Mouse (Mus musculus) gastrocnemius, adult 18-20 months (tissue): ENCODE measurements around the gene Gpr143. TPM values are rescaled to one million over a fixed set of nuclear protein-coding genes. Genes with fewer than 3 reads are reported as not detected.
"Not testable (repeated sequence)": the region's sequence is repeated elsewhere in the genome, so short reads cannot be mapped to it uniquely, and the experiment has no call there.

ENCODE experiments used
- DNase-seq: peaks from one replicate; pipeline ENCODE4 v3.0.0; 2021; ENCODE audit warnings: low spot score
- long read RNA-seq, 2 experiments: library from polyadenylated mRNA; stranded (forward); transcript quantifications; one replicate each; pipeline ENCODE4 v2.0.0; 2021
- total RNA-seq, 2 experiments: library from RNA; stranded (reverse); gene quantifications; 2 replicates each; pipeline ENCODE4 v1.2.3; 2021

Gene Gpr143
- not detected for total RNA-seq
- long read RNA-seq, experiment 1 = 0 reads
- long read RNA-seq, experiment 2 = 0 reads

DNA sequence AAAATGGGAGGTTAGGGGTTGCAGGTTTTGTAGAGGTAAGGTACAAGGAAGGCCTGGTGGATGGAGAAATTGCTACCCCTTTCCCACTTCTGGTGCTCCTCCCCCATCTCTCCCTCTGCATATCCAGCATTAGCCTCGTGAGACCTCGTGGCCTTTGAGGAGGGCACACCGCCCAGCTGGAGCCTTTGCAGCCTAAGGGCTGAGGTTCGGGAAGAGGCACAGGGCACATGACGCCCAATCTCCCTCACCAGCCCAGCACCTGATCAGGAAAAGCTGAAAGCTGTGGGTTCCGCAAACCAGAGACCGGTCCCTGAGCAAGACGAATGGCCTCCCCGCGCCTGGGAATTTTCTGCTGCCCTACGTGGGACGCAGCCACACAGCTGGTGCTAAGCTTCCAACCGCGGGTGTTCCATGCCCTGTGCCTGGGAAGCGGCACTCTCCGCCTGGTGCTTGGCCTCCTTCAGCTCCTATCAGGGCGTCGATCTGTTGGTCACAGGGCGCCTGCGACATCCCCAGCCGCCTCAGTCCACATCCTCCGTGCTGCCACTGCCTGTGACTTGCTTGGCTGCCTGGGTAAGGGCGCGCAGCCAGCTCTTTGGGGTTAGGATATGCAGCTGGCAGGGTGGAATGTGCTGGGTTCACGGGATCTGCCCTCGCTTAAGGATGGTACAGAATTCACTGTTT, at the start of gene Gpr143:
Gene Gpr143, plus strand, starts transcription at position 202 of the 684 bp plus-strand sequence.
- no peak for DNase-seq

DNA sequence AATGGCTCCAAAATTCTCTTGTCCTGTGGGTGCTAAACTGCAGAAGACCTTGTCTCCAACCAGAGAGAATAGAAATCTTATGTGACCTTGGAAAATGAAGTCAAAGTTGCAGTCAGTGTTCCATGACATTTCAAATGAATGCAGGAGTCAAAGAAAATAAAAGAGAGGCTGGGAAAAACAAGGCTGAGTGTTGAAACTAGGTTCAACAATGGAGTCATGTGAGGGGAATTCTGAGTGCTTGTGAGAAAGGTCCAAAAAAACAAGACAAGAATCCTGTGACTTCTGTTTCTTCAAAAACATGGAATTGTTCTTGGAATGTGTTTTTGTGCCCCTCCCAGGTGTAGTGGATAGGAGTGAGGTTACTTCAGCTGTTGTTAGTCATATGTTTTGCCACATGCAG, 46.4 kb upstream of the Gpr143 start:
- no peak for DNase-seq

DNA sequence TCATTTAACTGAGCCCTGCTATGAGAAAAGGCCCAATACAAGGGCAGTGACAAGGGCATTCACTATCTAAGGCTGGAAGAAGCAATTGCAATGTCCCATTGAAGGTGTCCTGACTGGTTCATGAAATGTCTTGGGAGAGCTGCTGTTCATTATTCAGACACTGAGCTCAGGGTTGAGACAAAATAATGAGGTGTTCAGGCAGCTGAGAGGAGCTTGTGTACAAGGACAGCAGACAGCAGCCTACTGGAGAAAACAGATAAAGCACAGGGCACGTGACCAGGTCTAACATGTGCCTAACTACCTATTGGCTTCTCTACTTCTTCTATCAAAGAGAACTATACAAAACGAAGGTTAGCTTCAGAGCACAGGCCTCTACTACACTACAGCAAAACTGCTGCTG, 43.5 kb upstream of the Gpr143 start:
- DNase-seq = no peak

DNA sequence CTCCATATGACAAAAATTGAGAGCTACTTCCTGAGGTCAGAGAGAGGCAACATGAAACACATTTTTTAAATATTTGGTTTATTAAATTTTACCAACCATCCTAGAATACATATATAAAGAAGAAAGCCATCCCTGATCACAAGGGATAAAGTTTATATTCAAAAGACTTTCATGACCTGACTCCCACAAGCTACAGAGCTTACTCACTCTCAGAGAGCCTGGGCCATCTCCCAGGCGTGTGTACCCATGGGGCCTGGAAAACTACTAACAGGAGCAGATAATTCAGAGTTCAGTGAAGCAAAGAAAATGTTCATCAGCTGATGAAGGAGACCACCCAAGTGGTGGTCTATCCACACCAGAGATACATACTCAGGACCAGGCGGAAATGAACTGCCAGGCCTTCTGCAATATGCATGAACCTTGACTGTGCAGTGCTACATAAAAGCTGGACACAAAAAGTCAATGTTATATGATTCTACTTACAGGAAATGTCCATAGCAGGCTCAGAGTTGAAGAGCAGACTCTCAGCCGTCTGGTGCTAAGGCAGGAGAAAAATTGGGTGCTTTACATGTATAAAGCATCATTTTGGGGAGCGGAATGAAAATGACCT, 42.9 kb upstream of the Gpr143 start:
- no peak for DNase-seq

DNA sequence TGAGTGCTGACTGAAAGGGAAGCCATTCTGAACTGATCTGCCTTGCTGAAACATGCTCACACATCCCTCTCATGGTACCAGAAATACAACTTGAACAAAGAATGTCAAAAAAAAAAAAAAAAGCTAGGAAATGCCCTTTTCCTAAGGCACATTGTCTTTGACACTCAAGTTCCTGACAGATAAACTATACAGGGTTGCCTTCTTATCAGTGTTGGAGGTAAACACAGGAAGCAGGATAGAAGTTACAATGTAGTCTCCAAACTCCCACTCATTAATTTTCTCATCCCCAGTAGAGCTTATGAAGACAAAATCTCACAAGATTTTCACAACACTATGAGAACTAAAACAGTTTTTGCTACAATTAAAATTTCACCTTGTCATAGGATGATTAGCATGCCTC, 38.1 kb upstream of the Gpr143 start:
- DNase-seq = no peak

DNA sequence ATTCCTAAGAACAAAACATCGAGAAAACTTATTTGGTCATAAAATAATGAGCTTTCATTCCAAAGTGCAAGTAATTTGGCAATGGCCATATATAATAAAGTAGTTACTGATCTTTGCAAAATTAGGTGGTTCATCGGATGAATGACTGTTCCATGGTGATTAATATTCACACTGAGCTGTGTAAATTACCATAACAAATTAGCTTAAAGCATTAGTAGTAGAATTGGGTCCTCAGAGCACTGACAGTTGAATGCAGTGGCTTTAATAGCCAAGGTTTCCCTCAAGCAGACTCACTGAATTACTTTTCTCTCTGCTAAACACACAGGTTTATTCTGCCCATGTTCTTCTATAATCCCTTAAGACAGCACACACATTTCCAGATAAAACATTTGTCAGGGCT, 35.8 kb upstream of the Gpr143 start:
- no peak for DNase-seq

DNA sequence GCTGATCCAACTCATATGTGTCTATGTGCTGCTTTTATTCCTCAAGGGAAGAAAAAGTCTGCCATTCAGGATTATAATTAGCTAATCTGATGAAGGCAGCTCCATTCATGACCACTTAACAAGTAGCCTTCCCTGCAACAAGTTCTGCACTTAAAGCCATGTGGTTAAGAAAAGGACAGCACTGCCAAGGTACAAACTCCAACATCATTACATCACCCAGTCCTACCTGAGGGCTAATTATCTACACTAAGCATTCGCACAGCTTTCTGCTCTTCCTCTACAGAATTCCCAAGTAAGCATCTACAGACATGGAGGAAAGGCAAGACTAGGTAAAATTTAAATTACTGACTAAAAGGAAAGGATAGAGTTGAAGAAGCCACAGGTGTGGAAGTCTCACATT, 25.9 kb upstream of the Gpr143 start:
- no peak for DNase-seq

DNA sequence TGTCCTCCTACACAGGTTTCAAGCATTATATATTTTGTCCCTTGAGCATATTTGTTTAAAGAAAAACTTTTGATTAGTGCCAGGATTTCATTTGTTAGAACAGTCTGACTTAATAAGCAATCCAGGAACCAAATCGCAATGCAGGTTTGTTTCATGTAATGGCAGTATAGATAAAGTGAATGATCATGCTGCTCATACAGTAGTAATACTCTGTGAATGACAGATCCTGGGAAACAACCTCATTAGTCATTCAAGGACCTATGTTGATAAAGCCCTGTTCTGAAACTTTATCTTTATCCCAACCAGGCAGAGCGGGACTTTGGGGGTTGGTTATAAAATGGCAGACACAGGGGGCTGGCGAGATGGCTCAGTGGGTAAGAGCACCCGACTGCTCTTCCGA, 25.4 kb upstream of the Gpr143 start:
- no peak for DNase-seq

DNA sequence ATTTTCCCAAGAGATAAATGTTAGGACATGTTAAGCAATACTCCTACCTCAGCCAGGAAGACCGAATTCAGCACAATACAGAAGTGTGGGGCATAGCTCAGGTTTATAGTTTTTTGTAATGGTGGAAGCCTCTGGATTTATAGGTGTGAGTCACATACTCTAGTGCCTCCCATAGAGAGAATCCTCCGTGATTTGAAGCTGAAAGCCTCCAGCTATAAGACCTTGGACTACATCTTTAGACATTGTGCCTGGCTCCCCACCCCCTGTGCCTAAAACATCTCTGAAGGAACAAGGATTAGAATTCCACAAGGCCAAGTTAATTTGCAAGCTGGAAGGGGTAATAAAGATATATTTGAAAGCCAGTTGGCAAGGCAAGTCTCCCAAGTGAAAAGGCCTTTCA, 19.3 kb upstream of the Gpr143 start:
- no peak for DNase-seq

DNA sequence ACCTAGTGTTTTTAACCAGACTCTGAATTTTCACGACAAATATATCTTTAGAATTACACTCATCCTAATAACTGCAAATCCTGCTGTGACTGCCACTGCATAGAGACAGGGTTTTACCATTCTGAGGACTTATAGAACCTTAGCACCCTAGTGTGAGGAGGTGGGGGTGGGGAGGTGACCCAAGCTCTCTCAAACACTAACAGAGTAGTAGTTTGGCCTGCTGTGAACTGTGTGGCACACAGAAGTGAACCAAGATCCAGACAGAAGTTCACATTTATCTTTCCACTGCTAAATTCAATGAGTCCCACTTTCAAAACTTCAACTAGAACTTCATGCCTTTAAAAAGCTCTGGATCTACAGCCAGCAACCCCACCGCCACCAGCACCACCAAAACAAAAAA, 18.9 kb upstream of the Gpr143 start:
- no peak for DNase-seq

DNA sequence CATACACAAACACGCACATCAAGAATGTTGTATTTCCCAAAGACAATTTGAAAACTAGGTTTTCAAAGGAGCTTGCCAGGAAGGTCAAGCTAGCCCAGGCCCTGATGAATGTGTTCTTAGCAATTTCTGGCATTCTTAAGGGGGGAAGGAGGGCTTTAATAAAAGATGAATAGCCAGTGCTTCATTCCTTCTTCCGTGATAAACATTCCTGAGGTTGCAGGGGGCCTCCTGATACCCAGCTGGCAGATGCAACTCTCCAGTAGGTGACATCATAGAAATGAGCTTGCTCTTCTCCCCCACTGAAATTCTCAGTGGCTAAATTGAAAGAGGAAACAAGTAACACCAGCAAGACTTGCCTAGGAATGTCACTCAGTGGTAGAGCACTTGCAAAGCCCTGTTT, 17.6 kb upstream of the Gpr143 start:
- no peak for DNase-seq

DNA sequence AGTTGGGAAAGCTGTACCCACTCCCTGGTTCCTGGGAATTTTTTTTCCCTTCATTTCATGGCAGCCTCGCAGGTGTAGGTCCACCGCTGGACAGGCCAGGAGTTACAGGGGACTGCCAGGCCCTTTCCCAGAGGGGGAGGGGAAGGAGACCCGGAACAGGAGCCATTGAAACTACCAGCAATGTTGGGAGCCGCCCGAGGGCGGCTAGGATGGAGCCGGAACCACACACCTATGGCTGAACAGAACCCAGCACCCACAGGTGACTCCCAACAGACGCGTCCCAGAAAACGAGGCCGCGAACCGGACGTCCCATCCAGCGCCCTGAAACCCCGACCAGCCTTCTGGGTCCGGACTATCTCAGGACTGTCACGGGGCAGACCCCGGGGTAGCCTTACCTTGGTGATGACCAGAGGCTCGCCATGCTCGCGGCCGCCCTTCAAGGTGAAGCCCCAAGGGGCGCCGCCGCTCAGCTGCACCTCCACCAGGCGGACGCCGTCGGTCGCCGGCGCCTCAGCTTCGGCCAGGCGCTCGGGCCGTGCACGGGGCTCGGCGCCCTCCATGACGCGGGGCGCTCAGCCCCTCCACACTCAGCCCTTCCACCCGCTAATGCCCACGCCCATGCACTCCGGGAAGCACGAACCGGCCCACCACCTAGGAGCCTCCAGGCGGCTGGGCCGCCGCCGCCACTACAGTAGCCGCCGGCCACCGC, 12.7 kb upstream of the Gpr143 start, which contains the start of gene Shroom2:
Gene Shroom2, minus strand, starts transcription at position 575 of the 709 bp plus-strand sequence.
- DNase-seq = peak; percentile 0

DNA sequence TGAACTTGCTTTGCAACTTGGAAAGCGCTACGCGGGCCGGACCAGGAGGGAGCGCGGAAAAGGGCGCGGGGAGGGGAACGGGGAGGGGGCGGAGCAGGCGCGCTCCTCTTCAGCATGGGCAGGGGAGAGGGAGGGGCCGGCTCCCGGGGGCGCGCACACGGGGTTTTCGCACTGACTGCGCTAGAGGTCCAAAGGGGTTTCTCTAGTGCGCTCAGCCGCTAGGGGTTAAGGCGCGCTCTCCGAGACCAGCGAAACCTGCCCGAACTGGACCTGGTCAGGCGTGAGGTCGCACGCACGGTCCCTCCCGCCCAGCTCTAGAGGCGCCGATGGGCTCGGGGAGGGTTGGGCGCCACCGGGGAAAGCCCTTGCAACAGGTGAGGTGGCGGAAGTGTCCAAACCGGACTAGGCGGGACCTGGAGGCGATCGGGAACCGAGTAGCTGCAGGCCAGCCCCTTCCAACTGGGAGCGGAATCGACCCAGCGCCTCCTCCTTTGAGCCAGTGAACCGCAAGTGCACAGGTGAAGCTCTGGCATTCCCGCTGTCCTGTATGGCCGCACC, 12.0 kb upstream of the Gpr143 start:
- DNase-seq = peak; percentile 6

DNA sequence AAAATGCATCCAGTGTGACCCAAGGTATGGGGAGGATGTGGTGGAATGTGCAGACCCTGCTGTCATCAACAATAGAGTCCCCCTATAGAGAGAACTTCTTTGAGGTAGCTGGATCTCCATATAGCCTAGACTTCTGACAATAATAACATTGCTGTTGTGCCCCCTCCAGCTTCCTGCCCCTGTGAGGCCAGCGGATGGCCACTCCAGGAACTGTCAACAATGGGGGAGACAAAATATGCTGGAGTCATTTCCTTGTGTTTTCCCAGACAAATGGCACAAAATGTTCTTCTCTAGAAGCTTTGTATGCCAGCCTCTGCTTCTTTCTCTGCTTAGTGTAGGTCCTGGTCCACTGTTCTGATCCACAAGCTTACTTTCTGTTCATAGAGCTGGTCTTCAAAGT, 6.4 kb downstream of the Gpr143 start:
- no peak for DNase-seq

DNA sequence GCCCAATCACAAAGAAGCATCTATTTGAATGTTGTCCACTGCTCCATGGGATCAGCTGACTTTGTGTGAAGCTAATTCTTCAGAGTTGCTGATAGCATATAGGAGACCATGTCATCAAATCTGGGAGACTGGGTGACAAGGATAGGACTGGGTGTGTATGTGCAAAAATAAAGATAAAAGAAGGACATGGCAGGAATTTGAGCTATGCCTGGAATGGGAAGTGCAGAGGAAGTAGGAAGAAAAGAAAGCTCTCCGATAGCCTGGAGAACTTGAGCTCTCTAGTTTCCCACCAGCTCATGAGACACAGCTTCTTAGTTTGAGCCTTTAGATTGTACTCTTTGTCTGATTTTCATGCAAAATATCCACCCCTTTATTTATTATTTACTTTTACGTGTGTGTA, 6.9 kb downstream of the Gpr143 start:
- no peak for DNase-seq

DNA sequence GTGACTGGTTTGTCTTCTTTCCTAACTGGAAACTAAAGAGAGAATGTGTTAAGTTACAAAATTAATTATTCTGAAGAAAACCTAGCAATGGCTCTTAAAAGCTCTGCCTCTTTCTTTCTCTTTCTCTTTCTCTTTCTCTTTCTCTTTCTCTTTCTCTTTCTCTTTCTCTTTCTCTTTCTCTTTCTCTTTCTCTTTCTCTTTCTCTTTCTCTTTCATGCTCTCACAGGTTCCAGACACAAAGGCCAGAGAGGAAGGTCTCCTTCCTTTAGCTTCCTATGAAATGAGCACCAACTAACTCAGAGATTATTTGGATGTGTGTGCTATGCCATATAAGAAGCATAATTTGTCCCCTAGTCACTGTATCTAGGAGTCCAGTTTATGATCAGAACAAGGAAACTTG, 23.6 kb downstream of the Gpr143 start:
- no peak for DNase-seq

DNA sequence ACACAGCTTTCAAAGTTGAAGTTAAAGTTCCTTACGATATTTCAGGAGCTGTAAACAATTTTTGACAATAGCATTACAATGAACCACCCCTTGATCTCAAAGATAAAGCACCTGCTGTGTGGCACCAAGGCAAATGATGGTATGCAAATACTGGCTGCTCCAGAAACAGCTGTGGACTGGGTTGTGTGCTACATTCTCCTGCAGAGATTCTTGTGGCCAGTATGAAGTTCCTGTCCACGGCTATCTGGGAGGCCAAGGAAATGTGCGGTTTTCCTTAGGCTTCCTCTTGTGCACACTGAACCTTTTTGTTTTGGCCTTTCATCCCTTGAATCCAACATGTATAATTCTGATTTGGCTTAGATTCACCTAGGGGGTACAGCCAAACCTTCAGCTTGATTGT, 31.6 kb downstream of the Gpr143 start:
- DNase-seq = no peak

DNA sequence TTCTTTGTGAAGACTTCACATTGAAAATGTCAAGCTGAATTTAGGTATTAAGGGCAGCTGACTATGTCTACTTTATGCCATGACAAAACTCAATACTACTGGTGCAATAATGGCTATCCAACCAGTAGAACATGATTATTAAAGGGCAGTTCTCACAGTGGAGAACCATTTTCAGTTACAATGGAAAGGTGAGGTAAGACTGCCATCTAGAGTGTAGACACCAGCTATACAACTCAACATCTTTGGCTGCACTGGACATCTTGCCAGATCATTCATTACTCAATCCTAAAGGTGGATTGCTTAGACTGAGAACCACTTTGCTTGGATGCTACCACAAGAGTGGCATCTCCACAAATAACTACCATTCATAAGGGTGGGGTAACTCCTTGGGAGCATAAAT, 37.3 kb downstream of the Gpr143 start:
- DNase-seq = no peak

DNA sequence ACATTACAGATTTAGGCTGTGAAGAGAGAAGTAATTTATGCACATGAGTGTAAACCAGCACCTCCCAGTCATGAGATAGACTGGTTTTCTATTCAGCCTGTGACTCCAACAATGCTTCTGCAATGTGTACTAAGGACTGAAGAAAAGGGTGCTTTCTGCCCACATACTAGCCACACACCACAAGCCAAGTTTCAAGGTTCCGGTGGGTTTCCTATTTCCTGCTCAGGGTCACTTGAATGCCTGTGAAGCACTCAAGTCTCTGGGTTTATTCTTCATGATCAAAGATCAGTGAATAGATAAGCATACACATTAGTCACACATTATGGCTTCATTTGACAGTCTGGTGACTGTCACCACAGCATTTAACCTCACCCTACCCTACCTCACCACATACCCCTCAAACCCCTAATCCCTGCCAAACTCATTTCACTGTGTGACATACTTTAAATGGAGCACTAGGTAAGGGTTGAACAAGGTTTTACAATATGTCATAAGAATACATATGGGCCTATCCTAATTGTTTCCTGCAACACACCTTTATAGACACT, 49.4 kb downstream of the Gpr143 start:
- DNase-seq = not testable (repeated sequence)

DNA sequence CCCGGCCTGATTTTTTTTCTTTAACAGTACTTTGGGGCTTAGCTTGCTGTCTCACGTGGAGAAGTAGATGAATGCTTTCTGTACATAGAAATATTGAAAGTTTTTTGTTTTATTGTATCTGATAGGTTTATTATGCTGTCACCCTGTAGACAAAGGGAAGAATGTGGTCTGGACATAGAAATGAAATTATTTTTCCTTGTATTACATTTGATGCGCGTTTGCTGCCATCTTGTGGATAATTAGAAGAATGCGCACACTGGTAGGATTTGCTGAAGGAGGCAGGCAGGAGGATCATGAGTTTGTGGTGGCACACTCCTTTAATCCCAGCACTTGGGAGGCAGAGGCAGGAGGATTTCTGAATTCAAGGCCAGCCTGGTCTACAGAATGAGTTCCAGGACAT, 53.2 kb downstream of the Gpr143 start:
- not testable (repeated sequence) for DNase-seq

DNA sequence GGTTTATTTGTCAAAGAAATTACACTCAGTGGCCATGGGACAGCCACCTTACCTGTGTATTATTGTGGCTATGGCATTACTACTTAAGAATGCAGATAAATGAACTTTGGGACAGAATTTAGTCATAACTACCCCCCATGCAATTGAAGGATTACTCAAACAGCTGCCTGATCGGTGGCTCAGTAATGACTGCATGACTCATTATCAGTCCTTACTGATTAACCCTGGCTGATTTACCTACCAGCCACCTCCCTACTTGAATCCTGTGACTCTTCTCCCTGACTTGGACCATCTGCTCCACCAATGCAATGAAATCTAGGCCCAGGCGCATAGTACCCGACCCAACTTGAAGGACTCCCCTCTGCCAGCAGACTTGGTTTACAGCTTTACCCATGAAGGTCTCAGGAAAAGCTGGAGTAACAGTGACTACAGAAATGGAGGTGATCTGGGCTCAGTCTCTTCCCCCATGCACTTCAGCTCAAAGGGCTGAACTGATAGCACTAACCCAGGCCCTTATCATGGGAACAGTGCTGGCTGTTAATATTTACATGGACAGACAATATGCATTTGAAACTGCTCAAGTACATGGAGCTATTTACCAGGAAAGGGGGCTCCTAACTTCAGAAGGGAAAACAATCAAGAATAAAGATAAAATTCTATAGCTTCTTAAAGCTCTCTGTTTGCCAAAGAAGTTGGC, 73.5 kb downstream of the Gpr143 start:
- DNase-seq = no peak
